Mouse (Mus musculus): ENCODE measurements around the gene Frmd5.

DNA sequence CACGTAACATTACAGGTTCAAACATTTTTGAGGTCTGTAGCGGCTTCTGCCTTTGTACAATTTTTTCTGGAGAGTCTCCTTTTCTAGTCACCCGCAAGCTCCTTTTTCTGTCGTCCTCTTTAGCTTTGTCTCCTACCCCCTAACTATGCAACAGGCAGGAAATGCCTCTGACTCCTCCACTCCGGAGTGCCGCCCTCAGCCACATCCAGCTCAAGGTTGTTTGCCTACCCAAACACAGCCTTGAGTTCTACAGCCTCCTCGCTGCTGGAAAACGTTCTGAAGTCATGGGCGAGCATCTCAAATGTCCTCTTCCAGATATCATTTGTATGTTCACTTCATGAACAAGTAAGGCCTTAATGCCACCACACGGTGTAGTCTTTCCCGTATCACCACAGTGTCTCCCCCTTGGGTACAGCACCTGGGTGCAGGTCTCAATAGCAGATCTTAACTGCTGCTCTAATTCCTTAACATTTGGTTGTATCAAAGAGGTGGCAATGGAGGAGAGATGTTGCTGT is 45.5 kb downstream of the Frmd5 start:
- TF ChIP-seq CTCF (IDR thresholded peaks at IDR 0.05; ENCODE audit: borderline replicate concordance, extremely low read depth, insufficient read depth, insufficient read length): no peak
- TF ChIP-seq POLR2A (IDR thresholded peaks at IDR 0.05; ENCODE audit: borderline replicate concordance, extremely low read depth, insufficient read depth, insufficient read length, poor library complexity, severe bottlenecking): no peak

All from brain, embryonic 14.5 days (tissue).